Mouse (Mus musculus): ENCODE results near the gene Stim1.

The Stim1 gene

DNA sequence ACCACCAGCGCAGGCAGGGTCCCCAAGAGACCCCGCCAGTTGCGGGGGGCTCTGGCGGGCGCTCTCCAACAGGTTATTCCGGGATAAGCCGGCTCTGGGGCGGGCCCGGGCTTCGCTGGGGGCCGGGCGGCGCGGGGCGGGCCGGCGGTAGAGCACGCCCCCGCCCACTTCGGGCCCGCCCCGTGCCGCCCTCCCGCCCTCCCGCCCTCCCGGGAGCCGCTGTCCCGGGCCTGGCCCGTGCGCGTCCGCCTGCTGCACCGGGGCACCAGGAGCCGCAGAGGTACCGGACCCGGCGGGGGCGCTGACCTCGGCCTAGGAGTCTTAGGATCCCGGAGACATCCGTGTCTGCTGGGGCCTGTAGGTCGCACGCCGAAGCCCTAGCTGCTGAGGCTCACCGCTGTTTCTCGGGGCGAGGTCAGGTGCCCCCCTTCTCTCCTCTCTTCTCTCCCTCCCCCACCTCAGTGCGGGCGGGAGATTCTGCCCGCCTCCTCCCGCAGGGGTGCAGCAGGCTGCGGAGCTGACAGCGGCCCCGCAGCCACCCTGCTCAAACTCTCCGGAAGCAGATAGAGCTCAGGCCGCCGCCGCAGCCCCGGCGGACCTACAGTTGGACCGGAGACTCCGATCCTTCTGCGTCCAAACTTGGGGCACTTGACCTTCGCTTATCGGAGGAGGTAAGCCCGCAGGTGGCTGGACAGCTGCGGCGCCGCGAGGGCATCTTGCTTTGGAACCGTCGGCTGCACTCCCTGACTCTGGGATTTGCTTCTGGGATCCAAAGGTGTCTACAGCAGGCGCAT, at the start of gene Stim1:
Gene Stim1 (plus strand): TSS at position 206 of the 794 bp plus-strand sequence.
- no peak for DNase-seq (ENCODE audit: extremely low read depth, low read depth)

GRCm38 (mm10) chr7:102221899-102222298, 45.7 kb upstream of the Stim1 start:
- DNase-seq (ENCODE audit: extremely low read depth, low read depth) = no peak

GRCm38 (mm10) chr7:102222336-102222735, 45.3 kb upstream of the Stim1 start:
- no peak for DNase-seq (ENCODE audit: extremely low read depth, low read depth)

DNA sequence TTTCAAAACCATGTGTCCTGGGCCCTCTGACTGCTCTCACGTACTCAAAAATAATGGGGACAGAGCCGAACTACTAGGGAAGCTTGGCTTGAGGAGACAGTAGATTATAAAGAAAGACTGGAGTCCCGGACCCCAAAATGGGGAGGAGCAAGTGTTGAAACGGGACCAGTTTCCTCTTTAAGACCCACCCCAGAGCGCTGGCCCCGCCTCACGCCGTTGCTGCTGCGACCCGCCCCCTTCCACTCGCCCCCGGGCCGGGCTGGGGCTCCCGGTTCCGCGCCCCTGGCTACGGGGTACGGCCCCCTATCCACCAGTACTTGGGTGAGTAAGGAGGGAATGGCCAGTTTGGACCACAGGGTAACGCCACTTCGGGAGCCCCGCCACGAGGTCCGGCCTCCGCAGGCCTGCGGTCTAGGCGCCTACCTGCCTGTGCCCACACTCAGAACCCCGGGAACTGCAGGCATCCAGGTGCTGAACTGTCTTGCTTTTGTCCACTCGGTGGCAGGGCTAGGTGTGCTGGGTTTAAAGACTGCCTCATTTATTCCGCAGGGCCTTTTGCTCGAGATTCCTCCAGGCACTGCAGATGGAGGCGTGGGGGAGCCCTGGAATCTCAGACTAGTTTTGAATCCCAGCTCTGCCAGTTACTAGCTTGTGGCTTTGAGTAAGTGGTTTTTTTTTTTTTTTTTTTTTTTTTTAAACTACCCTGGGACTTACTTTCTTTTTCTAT, 44.6 kb upstream of the Stim1 start:
- no peak for DNase-seq (ENCODE audit: extremely low read depth, low read depth)

DNA sequence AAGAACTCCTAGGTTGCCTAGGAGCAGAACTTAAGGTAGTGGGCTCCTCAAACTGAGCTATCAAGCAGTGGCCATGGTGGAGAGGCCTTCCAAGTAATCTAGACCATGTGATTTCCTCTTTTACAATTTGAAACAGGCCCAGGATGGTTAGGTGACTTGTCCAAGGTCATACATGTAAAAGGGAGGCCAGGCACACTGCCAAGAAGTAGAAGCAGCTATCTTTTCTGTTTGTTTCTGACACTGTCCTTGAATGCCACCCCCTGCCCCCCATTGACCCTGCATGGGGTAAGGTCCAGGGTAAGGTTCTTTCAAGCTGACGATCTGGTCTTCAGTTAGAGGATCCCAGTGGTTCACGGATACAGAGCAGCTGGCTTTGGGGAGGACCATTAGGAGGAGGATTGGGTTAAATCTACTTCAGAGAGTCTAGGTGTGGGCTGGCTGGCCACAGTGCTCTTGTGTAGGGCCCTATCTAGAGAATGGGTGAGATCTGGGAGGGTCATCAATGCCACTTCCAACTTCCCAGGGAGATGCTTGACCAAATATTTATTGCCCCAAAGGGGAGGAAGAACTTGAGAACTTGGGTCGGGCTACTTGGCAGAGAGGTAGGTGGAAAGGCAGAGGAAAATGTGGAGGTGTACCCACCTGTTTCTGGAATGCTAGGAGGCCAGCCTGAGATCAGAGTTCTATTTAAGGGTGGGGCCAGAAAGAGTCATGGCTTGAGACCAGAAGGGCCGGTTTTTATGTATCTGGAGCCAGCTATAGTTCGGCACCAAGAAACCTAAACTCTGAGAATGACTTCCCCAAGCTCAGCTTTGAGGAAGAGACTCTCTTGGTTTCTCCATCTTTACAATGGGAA, 43.5 kb upstream of the Stim1 start:
- DNase-seq (ENCODE audit: extremely low read depth, low read depth) = no peak

GRCm38 (mm10) chr7:102226051-102226450, 41.6 kb upstream of the Stim1 start:
- no peak for DNase-seq (ENCODE audit: extremely low read depth, low read depth)

DNA sequence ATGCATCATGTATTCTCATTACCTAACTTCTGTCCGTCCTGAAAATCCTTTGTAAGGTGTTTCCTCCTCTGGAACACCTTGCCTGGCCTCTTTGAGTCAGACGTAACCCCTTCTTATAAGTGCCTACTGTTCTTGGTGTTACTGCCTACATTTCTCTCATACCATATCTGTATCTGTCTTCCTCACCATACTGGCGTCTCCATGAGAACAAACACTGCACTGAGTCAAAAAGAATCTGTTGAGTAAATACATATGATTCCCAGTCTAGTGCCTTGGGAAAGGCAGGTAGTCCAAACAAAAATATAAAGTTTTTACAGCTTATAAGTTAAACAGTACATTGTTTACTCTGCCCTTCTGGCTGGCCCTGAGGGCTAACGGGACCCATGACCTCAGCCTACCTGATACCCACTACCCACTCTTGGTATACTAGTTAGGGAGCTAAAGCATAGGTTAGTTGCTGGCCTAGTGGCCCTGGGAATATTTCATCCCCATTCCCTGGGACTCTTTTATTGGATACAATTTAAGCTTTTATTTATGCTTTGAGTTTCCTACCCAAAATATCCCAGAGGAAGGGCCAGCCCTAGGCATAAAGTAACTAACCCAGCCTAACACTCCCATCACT, 39.4 kb upstream of the Stim1 start:
- no peak for DNase-seq (ENCODE audit: extremely low read depth, low read depth)

GRCm38 (mm10) chr7:102229814-102230213, 37.8 kb upstream of the Stim1 start:
- DNase-seq (ENCODE audit: extremely low read depth, low read depth) = no peak

DNA sequence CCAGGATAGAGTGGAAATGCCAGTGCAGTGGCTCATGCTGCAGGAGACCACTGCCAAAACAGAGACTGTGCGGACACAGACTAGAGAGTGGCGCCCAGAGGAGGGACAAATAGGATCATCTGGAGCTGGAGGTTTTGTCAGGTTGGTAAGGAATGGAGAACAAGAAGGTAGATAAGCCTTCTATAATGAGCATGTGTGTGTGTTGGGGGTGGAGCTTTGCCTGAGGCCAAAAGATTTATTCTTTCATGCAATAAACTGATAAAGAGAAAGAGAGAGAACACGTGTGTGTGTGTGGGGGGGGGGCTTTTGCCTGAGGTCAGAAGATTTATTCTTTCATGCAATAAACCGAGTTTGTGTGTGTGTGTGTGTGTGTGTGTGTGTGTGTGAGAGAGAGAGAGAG, 34.5 kb upstream of the Stim1 start:
- no peak for DNase-seq (ENCODE audit: extremely low read depth, low read depth)

- no peak for DNase-seq (ENCODE audit: extremely low read depth, low read depth)
Measured at GRCm38 (mm10) chr7:102238686-102239286, 28.8 kb upstream of the Stim1 start.

DNA sequence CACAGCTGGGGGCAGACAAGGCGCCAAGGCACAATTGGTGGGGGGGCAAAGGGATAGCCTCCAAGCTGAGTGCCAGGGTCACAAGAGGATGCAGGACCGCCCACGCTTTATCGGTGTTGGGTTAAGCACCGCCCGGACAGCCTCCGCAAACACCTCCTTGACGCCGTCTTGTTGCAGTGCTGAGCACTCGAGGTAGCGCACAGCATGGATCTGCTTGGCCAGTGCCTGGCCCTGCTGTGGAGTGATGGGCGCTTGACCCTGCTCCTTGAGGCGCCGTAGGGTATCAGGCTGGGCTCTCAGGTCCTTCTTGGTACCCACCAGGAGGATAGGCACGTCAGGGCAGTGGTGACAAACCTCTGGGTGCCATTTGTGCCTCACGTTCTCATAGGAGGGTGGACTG, 28.0 kb upstream of the Stim1 start:
- no peak for DNase-seq (ENCODE audit: extremely low read depth, low read depth)

DNA sequence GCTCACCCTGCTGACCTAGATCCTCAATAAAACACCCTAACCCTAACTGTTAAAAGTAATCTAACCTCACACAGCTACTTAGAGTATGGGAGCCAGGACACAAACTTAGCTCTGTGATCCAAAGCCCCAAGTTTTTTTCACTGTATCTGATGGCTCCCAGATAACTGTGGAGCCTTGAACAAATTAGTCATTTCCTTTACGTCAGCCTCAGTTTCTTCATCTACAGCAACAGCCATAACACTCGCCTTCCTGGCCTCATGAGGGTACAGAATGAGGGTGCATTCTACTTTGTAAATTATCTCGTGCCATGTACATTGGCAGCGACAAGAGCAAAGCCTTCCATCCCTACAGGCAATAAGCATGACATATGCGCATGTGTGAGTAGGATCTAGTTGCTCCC, 25.2 kb upstream of the Stim1 start:
- peak; percentile 46 for DNase-seq (ENCODE audit: extremely low read depth, low read depth)

GRCm38 (mm10) chr7:102242917-102243316, 24.7 kb upstream of the Stim1 start:
- no peak for DNase-seq (ENCODE audit: extremely low read depth, low read depth)

GRCm38 (mm10) chr7:102243870-102244269, 23.7 kb upstream of the Stim1 start:
- no peak for DNase-seq (ENCODE audit: extremely low read depth, low read depth)

DNA sequence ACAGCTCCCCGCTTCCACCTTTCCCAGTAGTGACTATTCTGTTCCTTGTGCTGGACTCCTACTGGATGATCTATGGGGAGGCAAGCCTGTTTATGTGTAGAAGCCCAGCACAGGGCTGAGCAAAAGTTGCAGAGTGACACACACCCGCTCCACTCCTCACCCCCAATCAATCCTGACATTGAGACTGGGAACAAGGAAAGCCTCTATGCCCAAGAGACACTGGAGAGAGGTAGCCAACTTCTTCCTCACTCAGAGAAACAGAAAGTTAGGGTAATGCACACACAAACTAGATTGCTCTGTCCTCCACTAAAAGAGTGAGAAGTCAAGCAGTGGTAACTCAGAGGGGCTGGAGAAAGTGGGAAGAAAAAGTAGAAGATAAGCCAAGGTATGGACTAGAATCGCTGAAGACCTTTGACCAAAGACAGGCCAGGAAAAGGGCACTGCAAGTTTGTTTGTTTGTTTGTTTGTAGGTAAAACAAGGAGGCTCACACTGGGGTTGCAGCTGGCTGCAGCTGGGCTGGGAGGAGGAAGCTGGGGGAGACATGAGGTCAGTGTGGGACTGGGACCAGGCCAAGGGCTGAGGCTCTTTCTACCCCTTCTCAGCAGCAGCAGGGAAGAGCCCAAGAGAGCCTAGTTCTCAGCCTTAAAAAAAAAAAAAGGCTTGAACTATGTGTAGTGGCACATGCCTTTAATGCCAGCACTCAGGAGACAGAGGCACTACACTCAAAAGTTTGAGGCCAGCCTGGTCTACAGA, 22.6 kb upstream of the Stim1 start:
- DNase-seq (ENCODE audit: extremely low read depth, low read depth) = no peak

DNA sequence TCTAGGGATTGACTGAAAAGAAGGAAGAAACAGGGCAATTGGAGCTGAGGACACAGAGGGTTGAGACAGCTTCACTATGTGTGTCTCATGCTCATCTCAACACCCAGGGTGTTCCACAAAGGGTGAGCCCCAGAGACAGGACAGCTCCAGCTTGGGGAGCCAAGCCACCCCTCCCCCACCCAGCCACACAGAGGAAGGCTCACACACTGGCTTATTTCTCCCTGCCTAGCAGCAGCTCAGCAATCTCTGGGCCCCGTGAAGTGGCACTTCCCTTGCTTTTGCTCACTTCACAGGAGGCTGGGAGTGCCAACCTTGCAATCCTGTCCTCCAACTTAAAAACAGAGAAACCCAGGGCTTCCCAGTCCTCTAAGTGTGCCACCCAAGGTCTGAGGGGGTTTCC, 21.8 kb upstream of the Stim1 start:
- DNase-seq (ENCODE audit: extremely low read depth, low read depth) = no peak

GRCm38 (mm10) chr7:102246265-102246664, 21.3 kb upstream of the Stim1 start:
- no peak for DNase-seq (ENCODE audit: extremely low read depth, low read depth)

DNA sequence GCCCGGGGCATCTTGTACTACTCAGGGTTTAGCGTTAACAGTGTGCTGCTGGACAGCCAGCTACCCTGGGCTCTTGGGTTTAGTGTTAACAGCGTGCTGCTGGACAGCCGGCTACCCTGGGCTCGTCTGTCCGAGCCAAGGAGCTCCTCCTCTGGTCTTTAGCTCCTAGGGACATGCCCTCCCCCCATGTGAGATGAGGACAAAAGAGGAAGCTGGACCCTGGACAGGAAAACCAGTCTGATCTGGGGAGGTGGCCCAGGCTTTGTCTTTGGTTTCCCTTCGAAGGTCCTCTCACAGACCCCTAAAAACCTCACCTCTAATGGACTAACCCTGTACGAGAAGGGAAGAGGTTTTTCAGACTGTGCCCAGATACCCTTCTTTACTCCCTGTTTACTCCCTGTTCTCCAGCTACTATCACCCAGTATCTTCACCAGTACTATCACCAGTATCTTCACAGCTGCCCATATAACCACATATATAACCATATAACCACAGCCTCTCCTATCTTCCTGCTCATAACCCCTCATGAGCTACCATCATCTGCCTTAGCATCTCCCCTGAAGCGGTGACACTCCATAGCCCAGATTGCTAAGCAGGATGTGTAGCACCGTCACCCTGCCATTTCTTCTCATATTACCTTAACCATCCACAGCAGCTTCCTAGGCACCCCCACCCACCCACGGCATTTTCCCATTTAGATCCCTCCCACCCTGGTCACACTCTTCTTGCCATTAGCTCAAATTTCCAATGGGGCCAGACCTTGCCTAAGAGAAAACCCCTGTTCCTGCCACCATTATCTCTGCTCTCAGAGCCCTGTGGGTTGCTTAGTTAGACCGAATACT, 20.4 kb upstream of the Stim1 start:
- no peak for DNase-seq (ENCODE audit: extremely low read depth, low read depth)

DNA sequence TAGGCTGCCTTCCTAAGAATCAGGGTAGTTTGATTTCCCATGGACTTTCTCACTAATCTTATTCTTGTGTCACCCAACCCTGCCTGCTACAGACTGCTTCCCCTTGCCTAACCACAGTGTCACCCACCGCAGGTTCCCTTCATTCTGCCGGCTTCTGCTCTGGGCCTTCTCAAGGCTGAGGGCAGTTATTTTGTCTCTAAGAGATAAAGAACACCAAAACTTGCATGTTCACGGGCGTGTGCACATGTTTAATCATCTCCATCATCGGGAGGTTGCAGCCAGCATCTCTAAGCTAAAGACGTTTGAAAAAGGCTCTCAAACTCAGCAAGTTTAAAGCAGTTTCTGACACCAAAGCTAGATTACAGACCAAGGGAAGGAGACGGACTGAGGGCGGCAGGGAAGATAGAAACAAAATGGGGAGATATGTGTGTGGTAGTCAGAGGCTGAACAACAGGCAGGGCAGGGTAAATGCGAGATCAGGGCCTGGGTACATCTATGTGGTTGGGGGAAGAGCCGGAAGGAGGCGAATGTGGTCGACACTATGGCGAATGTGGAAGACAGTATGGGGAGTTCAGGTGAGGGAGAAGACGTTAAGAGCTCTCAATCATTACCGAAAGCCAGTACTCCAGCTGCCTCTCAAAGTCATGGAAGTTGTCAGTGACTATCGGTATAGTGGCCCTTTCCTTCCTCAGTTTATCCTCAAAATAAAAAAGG, 18.8 kb upstream of the Stim1 start:
- no peak for DNase-seq (ENCODE audit: extremely low read depth, low read depth)

Measured in MEL-GATA-1-ER (cell line).